Mouse (Mus musculus) neural tube, postnatal 0 days (tissue): ENCODE results near the gene Tfap2b. TPM values are rescaled to one million over a fixed set of nuclear protein-coding genes. Genes with fewer than 3 reads are reported as not detected.

Experiments used
- polyA plus RNA-seq: library from polyadenylated mRNA; unstranded; fragments of >200 nt; fragmentation: Nextera tagmentation; extraction: Ambion mirVana; gene quantifications from 2 replicates; pipeline ENCODE4 v1.2.1, GENCODE M21; 2015

The Tfap2b gene
- polyA plus RNA-seq = 29.0 and 31.5 TPM in 2 replicates

DNA sequence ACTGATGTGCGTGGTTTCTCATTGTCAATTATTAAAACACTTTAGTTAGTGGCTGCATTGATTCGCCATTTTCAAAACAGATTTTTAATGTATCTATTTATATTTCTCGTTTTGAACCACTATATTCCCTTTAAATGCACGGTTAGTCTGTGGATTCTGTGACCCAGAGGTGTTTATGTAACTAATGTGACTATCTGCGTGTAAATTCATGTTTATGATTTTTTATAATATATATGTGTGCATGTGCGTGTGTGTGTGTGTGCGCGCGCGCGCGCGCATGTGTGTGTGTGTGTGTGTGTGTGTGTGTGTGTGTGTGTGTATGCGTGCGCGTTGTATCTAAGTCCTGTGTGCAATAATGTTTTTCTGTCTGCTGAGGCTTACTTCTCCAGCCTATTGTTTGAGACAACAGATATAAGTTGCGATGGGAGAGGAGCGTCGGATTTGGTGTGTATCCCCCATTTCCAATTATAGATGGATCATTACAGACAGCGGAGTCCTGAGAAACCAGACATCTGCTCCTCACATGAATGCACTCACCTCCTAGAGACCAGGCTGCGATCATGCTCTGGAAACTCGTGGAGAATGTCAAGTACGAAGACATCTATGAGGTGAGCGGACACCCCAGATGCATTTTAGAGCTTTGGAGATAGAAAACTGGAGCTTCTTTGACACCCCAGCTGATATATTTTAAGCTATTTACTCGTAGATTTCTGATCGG lies at the start of gene Tfap2b:
Gene Tfap2b, plus strand, starts transcription at position 274 of the 718 bp plus-strand sequence.

Other genes starting within 250 kb of the Tfap2b start
- gene Tfap2d, start 105.9 kb upstream of the Tfap2b start, polyA plus RNA-seq = not detected in 2 replicates